ENCODE assay signal across 14 mouse cellular contexts in genomic region chr9:47608441-47608840, GRCm38 (mm10).
"Had no signal": no experiment of that assay in that cellular context is flagged by ENCODE, and none has a peak within 500 bp of the region (broad histone marks: within the 10 kb centered on the region; RNA-seq: fewer than 3 reads in every experiment).

No protein-coding gene starts in this region.

- H3K9me3 ChIP-seq: limb, embryonic 13.5 days; midbrain, embryonic 12.5 days; neural tube, embryonic 15.5 days had no signal

- H3K27me3 ChIP-seq: midbrain, embryonic 12.5 days; neural tube, embryonic 15.5 days had no signal

- H3K27ac ChIP-seq: kidney, postnatal 0 days; limb, embryonic 13.5 days; liver, embryonic 14.5 days; midbrain, embryonic 12.5 days; neural tube, embryonic 15.5 days had no signal

- H3K9ac ChIP-seq: limb, embryonic 13.5 days; liver, embryonic 14.5 days; midbrain, embryonic 12.5 days; neural tube, embryonic 15.5 days had no signal

- H3K4me3 ChIP-seq: limb, embryonic 13.5 days; midbrain, embryonic 12.5 days; myocyte; neural tube, embryonic 15.5 days had no signal

- DNase-seq: kidney, adult 11 months; kidney, adult 9 months; kidney, postnatal 36 days; lung, adult 18-20 months; right cerebral cortex, adult 18-20 months; right cerebral cortex, postnatal 25 days; thymus, adult 2 months; thymus, postnatal 25 days had no signal

- H3K36me3 ChIP-seq: limb, embryonic 13.5 days; midbrain, embryonic 12.5 days; neural tube, embryonic 15.5 days had no signal

- H3K4me2 ChIP-seq: limb, embryonic 13.5 days; midbrain, embryonic 12.5 days; neural tube, embryonic 15.5 days had no signal
